Mouse (Mus musculus) liver, embryonic 14.5 days (tissue): ENCODE measurements around the gene Olfr688.

Experiments used
- CTCF ChIP-seq: IDR thresholded peaks from 2 replicates; pipeline ENCODE4 v1.5.1; 2016; ENCODE audit warnings: antibody characterized with exemption, low read depth, control low read depth
- EP300 ChIP-seq: IDR thresholded peaks from 2 replicates; pipeline ENCODE4 v1.6.1; 2016; ENCODE audit warnings: antibody characterized with exemption, low read depth

DNA sequence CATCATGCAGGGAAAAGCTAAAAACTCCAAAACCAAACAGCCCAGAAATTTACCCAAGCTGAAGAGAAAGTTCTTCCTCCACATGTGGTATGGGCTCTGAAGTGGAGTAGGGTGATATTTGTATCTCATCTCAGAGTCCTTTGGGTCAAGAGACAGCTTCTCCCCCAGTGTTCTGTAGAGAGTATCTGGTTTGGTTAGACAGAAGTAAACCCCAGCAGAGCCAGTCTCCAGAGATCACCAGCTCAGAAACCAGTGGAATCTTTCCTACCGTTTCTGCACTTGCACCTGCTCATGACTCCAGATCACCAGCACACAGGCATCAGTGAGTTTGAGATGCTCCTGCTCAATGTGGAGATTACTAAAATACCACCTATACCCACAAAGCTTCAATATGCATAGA is 46.1 kb downstream of the Olfr688 start, which contains the start of gene Olfr690:
- TF ChIP-seq CTCF (no peak), EP300 (no peak)
